8 mouse cellular contexts compared by ENCODE assay signal in genomic region chr4:133480185-133480537, GRCm38 (mm10). TPM values are rescaled to one million over a fixed set of nuclear protein-coding genes. Genes with fewer than 3 reads are reported as not detected.
DNase-seq lines count a peak whose midpoint lies in the region; ATAC-seq and TF ChIP-seq lines count a peak whose summit lies in the region.

No protein-coding gene starts in this region.

- intact Hi-C loops in gastrocnemius, adult 2 months (cut with DNase I), result no loop called here

- H3K27me3 ChIP-seq in spleen, adult 2 months (ENCODE audit: control insufficient read depth, insufficient read depth, low read length), result peaks cover 18% of the 10 kb centered on the region
- peaks cover 21% of the 10 kb centered on the region for H3K27me3 ChIP-seq in limb, embryonic 14.5 days (ENCODE audit: control insufficient read depth, insufficient read depth, low read length)
- peaks cover 28% of the 10 kb centered on the region for H3K27me3 ChIP-seq in stomach, embryonic 15.5 days (replicated peaks)

- H3K4me2 ChIP-seq in limb, embryonic 14.5 days (replicated peaks; ENCODE audit: low read depth, low read length, severe bottlenecking), result peak overlapping the region; percentile 57
- H3K4me2 ChIP-seq in stomach, embryonic 15.5 days, result peak overlapping the region; percentile 75

- peaks cover 7% of the 10 kb centered on the region; the same call in 1 of the 2 replicates for H3K4me1 ChIP-seq in spleen, adult 2 months (ENCODE audit: control insufficient read depth, insufficient read depth, insufficient read length)
- peaks cover 10% of the 10 kb centered on the region; the same call in 1 of the 2 replicates for H3K4me1 ChIP-seq in limb, embryonic 14.5 days (ENCODE audit: control insufficient read depth, insufficient read depth, low read length)
- H3K4me1 ChIP-seq in stomach, embryonic 15.5 days, result peaks cover 13% of the 10 kb centered on the region

- no peak for DNase-seq in gastrocnemius, adult 2 months
- DNase-seq in gastrocnemius, postnatal 10 days, result no peak
- no peak for DNase-seq in spleen, adult 2 months (ENCODE audit: low read depth in 1 of 2, low spot score in 2 of 2)
- no peak for DNase-seq in spleen, postnatal 36 days (ENCODE audit: low spot score in 2 of 2)
- no peak for DNase-seq in limb, embryonic 14.5 days (ENCODE audit: low spot score)
- DNase-seq in urinary bladder, postnatal 4 days (ENCODE audit: low spot score in 2 of 2), result no peak
- DNase-seq in T-cell, adult 2 months (ENCODE audit: low spot score), result no peak

- no peaks in the 10 kb centered on the region for H3K36me3 ChIP-seq in spleen, adult 2 months (ENCODE audit: control insufficient read depth, insufficient read depth, low read length)
- no peaks in the 10 kb centered on the region for H3K36me3 ChIP-seq in limb, embryonic 14.5 days (ENCODE audit: control insufficient read depth, insufficient read depth, low read length)
- no peaks in the 10 kb centered on the region for H3K36me3 ChIP-seq in stomach, embryonic 15.5 days

- no peak for TF ChIP-seq POLR2A in spleen, adult 2 months (IDR thresholded peaks at IDR 0.05; ENCODE audit: low read depth, low read length)
- TF ChIP-seq POLR2A in limb, embryonic 14.5 days (IDR thresholded peaks at IDR 0.05; ENCODE audit: borderline replicate concordance, extremely low read depth, insufficient read depth, insufficient read length), result no peak

- H3K27ac ChIP-seq in gastrocnemius, adult 2 months, result peak overlapping the region; percentile 75
- H3K27ac ChIP-seq in spleen, adult 2 months (ENCODE audit: insufficient read depth, low read length), result no peak overlapping the region
- H3K27ac ChIP-seq in limb, embryonic 14.5 days (replicated peaks; ENCODE audit: low read depth, low read length), result no peak overlapping the region
- no peak overlapping the region for H3K27ac ChIP-seq in stomach, embryonic 15.5 days

- no peaks in the 10 kb centered on the region for H3K9me3 ChIP-seq in limb, embryonic 14.5 days (ENCODE audit: control insufficient read depth, low read length)
- H3K9me3 ChIP-seq in stomach, embryonic 15.5 days, result no peaks in the 10 kb centered on the region

- peak overlapping the region; percentile 41; the same call in 1 of the 2 replicates for H3K9ac ChIP-seq in limb, embryonic 14.5 days (ENCODE audit: low read depth, low read length, severe bottlenecking)
- peak overlapping the region; percentile 24; the same call in 1 of the 2 replicates for H3K9ac ChIP-seq in stomach, embryonic 15.5 days

- peak; percentile 35 for ATAC-seq in limb, embryonic 14.5 days (ENCODE audit: low FRiP score, low read depth)
- no peak for ATAC-seq in stomach, embryonic 15.5 days (ENCODE audit: insufficient read depth, low FRiP score, low read depth)

- peak overlapping the region; percentile 72 for H3K4me3 ChIP-seq in gastrocnemius, adult 2 months
- peak overlapping the region; percentile 46; the same call in 1 of the 2 replicates for H3K4me3 ChIP-seq in spleen, adult 2 months (ENCODE audit: extremely low read depth, insufficient read depth, insufficient read length)
- peak overlapping the region; percentile 44 for H3K4me3 ChIP-seq in limb, embryonic 14.5 days (replicated peaks; ENCODE audit: low read length)
- H3K4me3 ChIP-seq in stomach, embryonic 15.5 days (replicated peaks), result peak overlapping the region; percentile 45

- WGBS in spleen, adult 2 months, result 4% methylated on average over 34 of the region's 34 CpGs
- WGBS in limb, embryonic 14.5 days, result 4% methylated on average over 27 of the region's 34 CpGs
- WGBS in stomach, embryonic 15.5 days, result 1% methylated on average over 34 of the region's 34 CpGs

- TF ChIP-seq CTCF in gastrocnemius, adult 2 months (IDR thresholded peaks at IDR 0.05), result no peak
- TF ChIP-seq CTCF in spleen, adult 2 months (IDR thresholded peaks at IDR 0.05; ENCODE audit: extremely low read depth, insufficient read depth, insufficient read length, insufficient replicate concordance), result no peak

RNA-seq across cellular contexts. Expression of gene Tent5b, which starts 0.2 kb away (rescaled TPM):
- total RNA-seq in gastrocnemius, adult 2 months (2021), result 1 to 10 TPM; 1.1 TPM
- under 1 TPM; 0.18 to 0.38 TPM for total RNA-seq in gastrocnemius, postnatal 10 days (2021)
- polyA plus RNA-seq in spleen, adult 2 months (2012; rRNA removed), result 0.30 and 0.31 TPM in 2 replicates
- polyA plus RNA-seq in limb, embryonic 14.5 days (2012; rRNA removed), result 0.80 and 1.0 TPM in 2 replicates
- polyA plus RNA-seq in limb, embryonic 14.5 days (2014; fragmentation: Nextera tagmentation; extraction: Ambion mirVana), result 1.4 and 1.7 TPM in 2 replicates
- 2.4 and 4.1 TPM in 2 replicates for polyA plus RNA-seq in stomach, embryonic 15.5 days (2015; fragmentation: Nextera tagmentation; extraction: Ambion mirVana)

RNA-seq across cellular contexts. Expression of gene Trnp1, which starts 18.2 kb away (rescaled TPM):
- total RNA-seq in gastrocnemius, adult 2 months (2021), result under 1 TPM; 0.36 to 0.61 TPM
- total RNA-seq in gastrocnemius, postnatal 10 days (2021), result 1 to 10 TPM; 2.2 to 2.7 TPM
- 0.49 and 0.99 TPM in 2 replicates for polyA plus RNA-seq in spleen, adult 2 months (2012; rRNA removed)
- 5.4 and 7.1 TPM in 2 replicates for polyA plus RNA-seq in limb, embryonic 14.5 days (2012; rRNA removed)
- 5.0 and 6.1 TPM in 2 replicates for polyA plus RNA-seq in limb, embryonic 14.5 days (2014; fragmentation: Nextera tagmentation; extraction: Ambion mirVana)
- 2.8 and 3.1 TPM in 2 replicates for polyA plus RNA-seq in stomach, embryonic 15.5 days (2015; fragmentation: Nextera tagmentation; extraction: Ambion mirVana)

RNA-seq across cellular contexts. Expression of gene Kdf1, which starts 38.6 kb away (rescaled TPM):
- total RNA-seq in gastrocnemius, adult 2 months (2021), result not detected
- total RNA-seq in gastrocnemius, postnatal 10 days (2021), result not detected
- 0.65 and 0.76 TPM in 2 replicates for polyA plus RNA-seq in spleen, adult 2 months (2012; rRNA removed)
- polyA plus RNA-seq in limb, embryonic 14.5 days (2012; rRNA removed), result 7.1 and 9.0 TPM in 2 replicates
- 13.5 and 18.8 TPM in 2 replicates for polyA plus RNA-seq in limb, embryonic 14.5 days (2014; fragmentation: Nextera tagmentation; extraction: Ambion mirVana)
- polyA plus RNA-seq in stomach, embryonic 15.5 days (2015; fragmentation: Nextera tagmentation; extraction: Ambion mirVana), result 31.5 and 38.6 TPM in 2 replicates
